Comparison of ENCODE assay signal across 9 mouse cellular contexts in genomic region chr6:122495082-122495881, GRCm38 (mm10). TPM values are rescaled to one million over a fixed set of nuclear protein-coding genes. Genes with fewer than 3 reads are reported as not detected.
DNase-seq lines count a peak whose midpoint lies in the region; TF ChIP-seq lines count a peak whose summit lies in the region.
"Had no signal": no experiment of that assay in that cellular context is flagged by ENCODE, and none has a peak within 500 bp of the region (broad histone marks: within the 10 kb centered on the region; RNA-seq: fewer than 3 reads in every experiment).

No protein-coding gene starts in this region.

- peaks cover 44% of the 10 kb centered on the region for H3K4me1 ChIP-seq in limb, embryonic 10.5 days

- no peaks in the 10 kb centered on the region for H3K27me3 ChIP-seq in limb, embryonic 10.5 days (ENCODE audit: low read depth, poor library complexity, severe bottlenecking)
- H3K27me3 ChIP-seq in myocyte (ENCODE audit: control insufficient read depth, insufficient read depth, insufficient read length): peaks cover 16% of the 10 kb centered on the region

- no peaks in the 10 kb centered on the region for H3K36me3 ChIP-seq in limb, embryonic 10.5 days
- no peaks in the 10 kb centered on the region for H3K36me3 ChIP-seq in myocyte (ENCODE audit: control insufficient read depth, insufficient read depth)
- H3K36me3 ChIP-seq: liver, embryonic 13.5 days had no signal

- peak overlapping the region; percentile 33 for H3K4me3 ChIP-seq in layer of hippocampus, adult 2 months
- H3K4me3 ChIP-seq in limb, embryonic 10.5 days: peak overlapping the region; percentile 34
- H3K4me3 ChIP-seq in myocyte: no peak overlapping the region
- H3K4me3 ChIP-seq: liver, embryonic 13.5 days had no signal

- no peak for TF ChIP-seq CTCF in layer of hippocampus, adult 2 months (conservative IDR thresholded peaks at IDR 0.05)

- H3K9me3 ChIP-seq in limb, embryonic 10.5 days (replicated peaks): no peaks in the 10 kb centered on the region
- H3K9me3 ChIP-seq: liver, embryonic 13.5 days had no signal

- TF ChIP-seq POLR2A in myocyte (IDR thresholded peaks at IDR 0.05; ENCODE audit: insufficient read length, low read depth): no peak

- DNase-seq in layer of hippocampus, adult 2 months (ENCODE audit: low spot score in 2 of 2): peak; percentile 20 to 30
- no peak for DNase-seq in layer of hippocampus, adult 9-11 months
- peak; percentile 75 for DNase-seq in embryo, embryonic 9.5 days (ENCODE audit: extremely low spot score)
- peak; percentile 37 to 49 for DNase-seq in heart, postnatal 10 days
- peak; percentile 74 for DNase-seq in limb, embryonic 10.5 days (ENCODE audit: low spot score)
- DNase-seq in adrenal gland, adult 18-20 months (ENCODE audit: low spot score in 2 of 2): no peak
- DNase-seq in thymus, postnatal 10 days (ENCODE audit: low spot score in 2 of 2): no peak
- DNase-seq: liver, embryonic 13.5 days had no signal

- peak overlapping the region; percentile 85 for H3K27ac ChIP-seq in layer of hippocampus, adult 2 months
- H3K27ac ChIP-seq in limb, embryonic 10.5 days: peak overlapping the region; percentile 82
- H3K27ac ChIP-seq: liver, embryonic 13.5 days had no signal

- H3K79me2 ChIP-seq in myocyte (ENCODE audit: control insufficient read depth, insufficient read depth): no peaks in the 10 kb centered on the region

- WGBS in limb, embryonic 10.5 days: 14% methylated on average over 21 of the region's 21 CpGs

- intact Hi-C loops in heart, postnatal 10 days (cut with DNase I): loop anchor here (10.0 kb wide), 1 partner anchor 90 kb away; no protein-coding TSS in a partner anchor

- no peak overlapping the region for H3ac ChIP-seq in myocyte (ENCODE audit: control insufficient read depth, insufficient read length)

- H3K4me2 ChIP-seq in myocyte (ENCODE audit: low read depth): peak overlapping the region; percentile 50
- H3K4me2 ChIP-seq: liver, embryonic 13.5 days had no signal

TF ChIP-seq in myocyte, 11 proteins besides CTCF, POLR2A, EP300 and RAD21:
- TF ChIP-seq TCF12 (IDR thresholded peaks at IDR 0.05; ENCODE audit: insufficient read depth, poor library complexity, severe bottlenecking) (no peak), REST (IDR thresholded peaks at IDR 0.05; ENCODE audit: insufficient read depth, insufficient read length) (no peak), SRF (IDR thresholded peaks at IDR 0.05; ENCODE audit: control insufficient read depth, insufficient read length, low read depth) (no peak), MAX (IDR thresholded peaks at IDR 0.05; ENCODE audit: low read depth) (no peak), POLR2AphosphoS2 (IDR thresholded peaks at IDR 0.05; ENCODE audit: insufficient read length, low read depth) (no peak), MYOG (IDR thresholded peaks at IDR 0.05; ENCODE audit: control insufficient read depth in 1 of 3, insufficient read depth in 1 of 3, insufficient read length in 2 of 3, low read depth in 2 of 3) (no peak), TCF3 (IDR thresholded peaks at IDR 0.05; ENCODE audit: insufficient read length, low read depth) (no peak), E2F4 (IDR thresholded peaks at IDR 0.05; ENCODE audit: insufficient read depth) (no peak), USF1 (IDR thresholded peaks at IDR 0.05; ENCODE audit: low read depth) (no peak)
TF ChIP-seq in myocyte: peak in this region for 0.

RNA-seq across cellular contexts. Expression of gene Rimklb, which starts 3.3 kb away (rescaled TPM):
- 10 to 100 TPM; 70.3 to 71.6 TPM for total RNA-seq in layer of hippocampus, adult 2 months (2021)
- under 1 TPM in 1 of 2 experiments, not detected in 1; 0.45 TPM for total RNA-seq in heart, postnatal 10 days (2021)
- polyA plus RNA-seq in limb, embryonic 10.5 days (2016; fragmentation: Nextera tagmentation; extraction: Ambion mirVana): 39.4 and 49.3 TPM in 2 replicates
- not detected for polyA plus RNA-seq in myocyte (2012; fragmentation: generic; extraction: Trizol)
- under 1 TPM in 1 of 2 experiments, not detected in 1; 0.58 TPM for total RNA-seq in adrenal gland, adult 18-20 months (2021)

RNA-seq across cellular contexts. Expression of gene Mfap5, which starts 10.4 kb away (rescaled TPM):
- total RNA-seq in layer of hippocampus, adult 2 months (2021): not detected
- total RNA-seq in heart, postnatal 10 days (2021): 100 to 1,000 TPM in 1 of 2 experiments, 10 to 100 TPM in 1; 93.3 to 120 TPM
- 0.30 and 0.51 TPM in 2 replicates for polyA plus RNA-seq in limb, embryonic 10.5 days (2016; fragmentation: Nextera tagmentation; extraction: Ambion mirVana)
- 0.98 TPM for polyA plus RNA-seq in myocyte (2012; fragmentation: generic; extraction: Trizol)
- 10 to 100 TPM in 1 of 2 experiments, 1 to 10 TPM in 1; 8.4 to 33.6 TPM for total RNA-seq in adrenal gland, adult 18-20 months (2021)

RNA-seq across cellular contexts. Expression of gene Aicda, which starts 58.3 kb away (rescaled TPM):
- not detected for total RNA-seq in layer of hippocampus, adult 2 months (2021)
- total RNA-seq in heart, postnatal 10 days (2021): not detected
- 0.28 TPM in 1 of 2 replicates, not detected in the other for polyA plus RNA-seq in limb, embryonic 10.5 days (2016; fragmentation: Nextera tagmentation; extraction: Ambion mirVana)
- polyA plus RNA-seq in myocyte (2012; fragmentation: generic; extraction: Trizol): not detected
- total RNA-seq in adrenal gland, adult 18-20 months (2021): not detected
- polyA plus RNA-seq: liver, embryonic 13.5 days had no signal

Comparison
In these comparisons a context has a peak if more than half of its experiments do, and no peak if none do; other contexts are left out.
1. DNase-seq: peak in layer of hippocampus, adult 2 months (2 of 2), embryo, embryonic 9.5 days (single experiment), heart, postnatal 10 days (2 of 2) and limb, embryonic 10.5 days (single experiment); none in layer of hippocampus, adult 9-11 months (single experiment), adrenal gland, adult 18-20 months (0 of 2) and thymus, postnatal 10 days (0 of 2).
2. RNA of gene Rimklb, which starts 3.3 kb away (total RNA-seq): 70.3 to 71.6 TPM in layer of hippocampus, adult 2 months; 0.58 TPM in adrenal gland, adult 18-20 months and 0.45 TPM in heart, postnatal 10 days; every median in the first group is over 10 times any median in the second.
3. RNA of gene Mfap5, which starts 10.4 kb away (total RNA-seq): 93.3 to 120 TPM in heart, postnatal 10 days and 8.4 to 33.6 TPM in adrenal gland, adult 18-20 months; not detected in layer of hippocampus, adult 2 months; every median in the first group is over 4 times any median in the second.